Mouse (Mus musculus) T-helper 1 cell (primary cell): ENCODE results near the gene Fam186a.

Experiments
- in situ Hi-C: fragments of 300-600 bp; cut with MboI, MseI; formaldehyde crosslinking; loops from one replicate; pipeline ENCODE4 v1.15.1; 2025; ENCODE audit warnings: high pct_unique_total_duplicates

Fam186a gene

GRCm38 (mm10) chr15:99874612-99875333 lies 92.1 kb downstream of the Fam186a start:
- in situ Hi-C loops, result no loop called here

GRCm38 (mm10) chr15:99872543-99872942 lies 94.3 kb downstream of the Fam186a start:
- in situ Hi-C loops, result no loop called here
